Mouse (Mus musculus) intestine, postnatal 0 days (tissue): ENCODE data around the gene Gpr180. TPM values are rescaled to one million over a fixed set of nuclear protein-coding genes. Genes with fewer than 3 reads are reported as not detected.

Experiments used
- ATAC-seq: fragments of 200-750 bp; cut with Nextera tagmentation; 2 replicates; pipeline ENCODE4 v1.8.0; 2017; ENCODE audit warnings: mild to moderate bottlenecking, moderate TSS enrichment, moderate library complexity
- H3K27ac ChIP-seq: fragments of 300-500 bp; sonication (generic); 2 replicates; pipeline ENCODE4 v1.5.1; 2014; ENCODE audit warnings: mild to moderate bottlenecking, low read depth, low read length, moderate library complexity
- H3K27me3 ChIP-seq: fragments of 300-500 bp; sonication (generic); replicated peaks from 2 replicates; pipeline ENCODE4 v1.6.1; 2014; ENCODE audit warnings: low read length, mixed read lengths; ENCODE audit not compliant: control insufficient read depth, insufficient read depth
- H3K36me3 ChIP-seq: fragments of 300-500 bp; sonication (generic); 2 replicates; pipeline ENCODE4 v1.6.1; 2014; ENCODE audit warnings: mild to moderate bottlenecking, moderate library complexity; ENCODE audit not compliant: control insufficient read depth, insufficient read depth
- H3K4me1 ChIP-seq: fragments of 300-500 bp; sonication (generic); replicated peaks from 2 replicates; pipeline ENCODE4 v1.6.1; 2014; ENCODE audit warnings: antibody characterized with exemption, low read length, mixed read lengths; ENCODE audit not compliant: control insufficient read depth, insufficient read depth
- H3K4me2 ChIP-seq: fragments of 300-500 bp; sonication (generic); replicated peaks from 2 replicates; pipeline ENCODE4 v1.6.1; 2014; ENCODE audit warnings: low read depth, mild to moderate bottlenecking, moderate library complexity
- H3K4me3 ChIP-seq: fragments of 300-500 bp; sonication (generic); 2 replicates; pipeline ENCODE4 v1.5.1; 2014; ENCODE audit warnings: low read depth, low read length
- H3K9ac ChIP-seq: fragments of 300-500 bp; sonication (generic); 2 replicates; pipeline ENCODE4 v1.6.1; 2014; ENCODE audit warnings: mild to moderate bottlenecking, low read depth, low read length
- H3K9me3 ChIP-seq: fragments of 300-500 bp; sonication (generic); 2 replicates; pipeline ENCODE4 v1.6.1; 2016; ENCODE audit warnings: mixed run types; ENCODE audit not compliant: control insufficient read depth
- CTCF ChIP-seq: sonication (generic); IDR thresholded peaks from 2 replicates; pipeline ENCODE4 v1.5.1; 2016; ENCODE audit warnings: low read depth, mild to moderate bottlenecking, control low read depth, antibody characterized with exemption, moderate library complexity
- WGBS: fragments of 180-500 bp; shearing (Covaris S2); extraction: QIAGEN DNeasy Blood & Tissue Kit; methylation state at CpG from one replicate; pipeline ENCODE4 v1.1.7; 2014; 5-methylcytosine and 5-hydroxymethylcytosine counted together
- polyA plus RNA-seq: library from polyadenylated mRNA; unstranded; fragments of >200 nt; fragmentation: Nextera tagmentation; extraction: Ambion mirVana; gene quantifications from 2 replicates; pipeline ENCODE4 v1.2.1, GENCODE M21; 2015

Gene Gpr180
- polyA plus RNA-seq, 1 experiment from 2014 or later: 27.5 TPM

GRCm38 (mm10) chr14:118131472-118131871 lies 5.5 kb upstream of the Gpr180 start:
- TF ChIP-seq CTCF: no peak
- Histone ChIP-seq H3K4me1 (no peaks in the 10 kb centered on the region; the same call in 1 of the 2 replicates), H3K27me3 (no peaks in the 10 kb centered on the region), H3K4me2 (peak overlapping the region; percentile 92), H3K27ac (no peak overlapping the region), H3K9me3 (no peaks in the 10 kb centered on the region), H3K36me3 (peaks cover 24% of the 10 kb centered on the region), H3K9ac (peak overlapping the region; percentile 75; the same call in 1 of the 2 replicates), H3K4me3 (peak overlapping the region; percentile 81)
- no peak for ATAC-seq
- 73% methylated on average over 7 of the region's 7 CpGs for WGBS

GRCm38 (mm10) chr14:118131931-118132641 lies 4.9 kb upstream of the Gpr180 start:
- Histone ChIP-seq H3K36me3 (peaks cover 18% of the 10 kb centered on the region; the same call in 1 of the 2 replicates), H3K4me1 (no peaks in the 10 kb centered on the region; the same call in 1 of the 2 replicates), H3K9ac (peak overlapping the region; percentile 75), H3K27ac (no peak overlapping the region), H3K27me3 (no peaks in the 10 kb centered on the region), H3K4me2 (peak overlapping the region; percentile 92), H3K4me3 (peak overlapping the region; percentile 81), H3K9me3 (no peaks in the 10 kb centered on the region)
- WGBS: 9% methylated on average over 21 of the region's 21 CpGs
- TF ChIP-seq CTCF: no peak
- ATAC-seq: no peak

GRCm38 (mm10) chr14:118132642-118132977 lies 4.3 kb upstream of the Gpr180 start, which contains the start of gene Tgds:
Tgds (minus strand) TSS chr14:118132755.
- Histone ChIP-seq H3K4me3 (peak within 1 kb of the TSS; percentile 81), H3K27ac (no peak within 1 kb of the TSS), H3K4me1 (no peaks in the 10 kb centered on the region; the same call in 1 of the 2 replicates), H3K36me3 (peaks cover 13% of the 10 kb centered on the region; the same call in 1 of the 2 replicates), H3K4me2 (peak within 1 kb of the TSS; percentile 92), H3K9me3 (no peaks in the 10 kb centered on the region), H3K9ac (peak within 1 kb of the TSS; percentile 75), H3K27me3 (no peaks in the 10 kb centered on the region)
- 0% methylated on average over 28 of the region's 28 CpGs for WGBS
- TF ChIP-seq CTCF: no peak
- peak; percentile 67 for ATAC-seq

GRCm38 (mm10) chr14:118137487-118137886 lies 529 bp downstream of the Gpr180 start:
- peak; percentile 39; the same call in 1 of the 2 replicates for ATAC-seq
- Histone ChIP-seq H3K4me2 (peak overlapping the region; percentile 96), H3K36me3 (peaks cover 24% of the 10 kb centered on the region; the same call in 1 of the 2 replicates), H3K9me3 (no peaks in the 10 kb centered on the region), H3K27ac (peak overlapping the region; percentile 54), H3K4me3 (peak overlapping the region; percentile 89), H3K27me3 (no peaks in the 10 kb centered on the region), H3K4me1 (no peaks in the 10 kb centered on the region), H3K9ac (peak overlapping the region; percentile 84)
- no peak for TF ChIP-seq CTCF
- under 1% methylated on average over 13 of the region's 13 CpGs for WGBS

GRCm38 (mm10) chr14:118142283-118142682 lies 5.3 kb downstream of the Gpr180 start:
- H3K9me3 ChIP-seq: no peaks in the 10 kb centered on the region
- no peak overlapping the region for H3K4me2 ChIP-seq
- no peaks in the 10 kb centered on the region for H3K4me1 ChIP-seq
- H3K27me3 ChIP-seq: no peaks in the 10 kb centered on the region
- no peak for ATAC-seq
- H3K36me3 ChIP-seq: peaks cover 31% of the 10 kb centered on the region; the same call in 1 of the 2 replicates
- H3K9ac ChIP-seq: no peak overlapping the region
- no peak for TF ChIP-seq CTCF
- no peak overlapping the region for H3K4me3 ChIP-seq
- no peak overlapping the region for H3K27ac ChIP-seq
- 94% methylated on average over 5 of the region's 5 CpGs for WGBS

- H3K4me3 ChIP-seq: no peak overlapping the region
- H3K4me1 ChIP-seq: no peaks in the 10 kb centered on the region; the same call in 1 of the 2 replicates
- H3K9ac ChIP-seq: no peak overlapping the region
- no peak for TF ChIP-seq CTCF
- no peaks in the 10 kb centered on the region for H3K9me3 ChIP-seq
- no peak overlapping the region for H3K27ac ChIP-seq
- H3K4me2 ChIP-seq: no peak overlapping the region
- H3K27me3 ChIP-seq: no peaks in the 10 kb centered on the region
- peaks cover 7% of the 10 kb centered on the region; the same call in 1 of the 2 replicates for H3K36me3 ChIP-seq
- no peak for ATAC-seq
- WGBS: 94% methylated on average over 13 of the region's 13 CpGs
Observed at GRCm38 (mm10) chr14:118148046-118148445, 11.1 kb downstream of the Gpr180 start.
